Mouse (Mus musculus) olfactory bulb, adult 2 months (tissue): ENCODE measurements around the gene Glyctk. TPM values are rescaled to one million over a fixed set of nuclear protein-coding genes. Genes with fewer than 3 reads are reported as not detected.

Experiments
- H3K27ac ChIP-seq: fragments of 200-500 bp; 2 replicates; pipeline ENCODE4 v1.5.1; 2012; ENCODE audit warnings: low read depth, low read length; ENCODE audit not compliant: insufficient read depth
- H3K4me1 ChIP-seq: fragments of 200-500 bp; 2 replicates; pipeline ENCODE4 v1.6.1; 2012; ENCODE audit warnings: low read length; ENCODE audit not compliant: control insufficient read depth, insufficient read depth
- H3K4me3 ChIP-seq: fragments of 200-500 bp; 2 replicates; pipeline ENCODE4 v1.5.1; 2012; ENCODE audit warnings: mild to moderate bottlenecking, low read depth, low read length, moderate library complexity; ENCODE audit not compliant: insufficient read depth
- CTCF ChIP-seq: fragments of 200-500 bp; IDR thresholded peaks from 2 replicates; pipeline ENCODE4 v1.5.1; 2012; ENCODE audit warnings: low read depth, mild to moderate bottlenecking, low read length, moderate library complexity; ENCODE audit not compliant: insufficient read depth
- POLR2A ChIP-seq: fragments of 200-500 bp; IDR thresholded peaks from 2 replicates; pipeline ENCODE4 v1.6.1; 2012; ENCODE audit warnings: mild to moderate bottlenecking, low read depth, low read length, moderate library complexity; ENCODE audit not compliant: insufficient read depth
- WGBS: fragments of 180-500 bp; shearing (Covaris S2); methylation state at CpG from one replicate; pipeline ENCODE4 v1.1.7; 2018; 5-methylcytosine and 5-hydroxymethylcytosine counted together
- polyA plus RNA-seq: library from polyadenylated mRNA; stranded (reverse); fragments of >200 nt; gene quantifications from 2 replicates; pipeline ENCODE4 v1.2.4, GENCODE M21; 2012; ENCODE audit warnings: low replicate concordance; ENCODE audit not compliant: missing spikeins, insufficient read depth, insufficient read length

The Glyctk gene
- polyA plus RNA-seq, 1 experiment = not detected

DNA sequence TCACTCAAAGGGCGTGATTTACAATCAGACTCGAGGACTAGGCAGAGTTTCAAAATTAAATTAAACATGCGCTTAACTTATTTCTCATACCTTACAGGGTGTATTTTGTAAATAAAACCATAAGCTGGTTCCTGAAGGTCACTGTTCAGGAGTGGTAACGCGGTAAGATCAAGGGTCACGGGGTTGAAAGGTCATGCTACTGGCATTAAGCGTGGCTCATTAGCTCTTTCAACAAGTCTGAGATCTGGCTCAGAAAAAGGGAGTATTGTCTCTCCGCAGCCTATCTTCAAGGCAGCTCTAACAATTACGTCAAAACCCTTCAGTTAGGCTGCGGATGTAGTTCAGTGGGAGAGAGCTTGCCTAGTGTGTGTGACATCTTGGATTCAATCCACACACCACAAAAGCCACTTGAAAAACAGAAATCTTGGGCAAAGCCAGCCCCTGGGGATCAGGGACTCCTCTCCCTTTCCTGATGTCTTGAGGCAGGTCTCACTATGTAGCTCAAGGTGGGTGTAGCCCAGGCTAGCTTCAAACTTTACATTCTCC is 20.2 kb downstream of the Glyctk start:
- Histone ChIP-seq H3K27ac (no peak overlapping the region), H3K4me3 (no peak overlapping the region), H3K4me1 (peaks cover 6% of the 10 kb centered on the region; the same call in 1 of the 2 replicates)
- TF ChIP-seq POLR2A (no peak), CTCF (no peak)
- 61% methylated on average over 10 of the region's 10 CpGs for WGBS

DNA sequence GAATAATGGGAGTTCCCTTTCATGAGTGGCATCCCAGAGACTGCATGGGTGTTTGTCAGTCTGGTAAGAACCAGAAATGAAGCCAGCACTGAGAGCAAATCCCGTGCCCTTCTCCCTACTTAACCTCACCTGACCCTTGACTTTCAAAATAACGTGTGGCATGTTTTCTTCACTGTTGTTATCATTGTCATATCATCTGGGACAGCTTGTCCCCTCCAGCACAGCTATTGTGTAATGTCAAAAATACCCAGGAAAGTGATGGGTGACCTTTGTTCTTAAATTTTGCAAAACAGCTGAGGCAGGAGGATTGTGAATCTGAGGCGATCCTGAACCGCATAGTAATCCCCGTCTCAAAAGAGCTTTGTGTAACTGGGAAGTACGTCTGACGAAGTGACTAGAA is 27.7 kb downstream of the Glyctk start:
- H3K27ac ChIP-seq = no peak overlapping the region
- no peak overlapping the region for H3K4me3 ChIP-seq
- peaks cover 12% of the 10 kb centered on the region for H3K4me1 ChIP-seq
- WGBS = 92% methylated on average over 7 of the region's 7 CpGs
- no peak for TF ChIP-seq POLR2A
- TF ChIP-seq CTCF = no peak

DNA sequence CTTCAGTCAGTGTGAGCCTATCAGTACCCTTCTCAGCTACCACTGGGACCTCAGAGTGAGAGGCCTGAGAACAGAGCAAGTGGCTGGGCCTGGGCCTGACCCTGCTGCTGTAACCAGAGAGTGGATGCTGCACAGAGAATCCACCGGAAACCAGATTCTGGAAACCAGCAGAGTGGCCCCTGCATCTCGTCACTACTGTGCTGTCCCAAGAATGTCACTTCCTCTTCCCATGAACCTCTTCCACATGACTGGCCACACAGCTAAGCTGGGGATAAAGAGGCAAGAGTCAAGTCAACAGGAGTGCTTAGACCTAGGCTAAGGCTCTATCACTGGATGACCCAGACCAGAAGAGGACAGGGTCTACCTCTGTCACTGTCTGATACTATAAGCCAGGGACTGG is 28.9 kb downstream of the Glyctk start:
- Histone ChIP-seq H3K4me1 (peaks cover 12% of the 10 kb centered on the region), H3K27ac (no peak overlapping the region), H3K4me3 (no peak overlapping the region)
- TF ChIP-seq POLR2A = no peak
- TF ChIP-seq CTCF = no peak
- WGBS = 92% methylated on average over 2 of the region's 2 CpGs

DNA sequence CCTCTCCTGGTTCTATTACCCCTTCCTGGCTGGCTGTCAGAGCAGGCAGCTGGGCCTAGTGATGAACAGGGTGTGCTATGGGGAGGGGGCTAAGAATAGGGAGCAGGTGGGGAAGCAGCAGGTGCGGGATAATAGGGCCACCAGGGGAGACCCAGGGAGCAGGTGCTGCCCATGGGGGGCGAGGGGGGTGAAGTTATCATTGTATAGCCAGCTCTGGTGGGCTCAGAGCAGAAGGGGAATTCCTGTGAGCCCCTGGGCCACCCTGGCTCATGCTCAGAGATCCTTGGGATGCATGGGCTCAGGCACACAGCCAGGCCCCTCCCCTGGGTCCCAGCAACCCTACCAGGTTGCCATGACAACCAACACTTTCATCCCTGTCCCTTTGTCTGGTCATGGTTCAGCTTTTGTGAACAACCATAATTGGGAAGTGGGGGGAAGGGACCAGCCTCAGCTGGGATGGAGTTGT is 31.1 kb downstream of the Glyctk start:
- no peak for TF ChIP-seq POLR2A
- no peak for TF ChIP-seq CTCF
- H3K27ac ChIP-seq = no peak overlapping the region
- peaks cover 12% of the 10 kb centered on the region for H3K4me1 ChIP-seq
- 45% methylated on average over 2 of the region's 2 CpGs for WGBS
- no peak overlapping the region for H3K4me3 ChIP-seq

DNA sequence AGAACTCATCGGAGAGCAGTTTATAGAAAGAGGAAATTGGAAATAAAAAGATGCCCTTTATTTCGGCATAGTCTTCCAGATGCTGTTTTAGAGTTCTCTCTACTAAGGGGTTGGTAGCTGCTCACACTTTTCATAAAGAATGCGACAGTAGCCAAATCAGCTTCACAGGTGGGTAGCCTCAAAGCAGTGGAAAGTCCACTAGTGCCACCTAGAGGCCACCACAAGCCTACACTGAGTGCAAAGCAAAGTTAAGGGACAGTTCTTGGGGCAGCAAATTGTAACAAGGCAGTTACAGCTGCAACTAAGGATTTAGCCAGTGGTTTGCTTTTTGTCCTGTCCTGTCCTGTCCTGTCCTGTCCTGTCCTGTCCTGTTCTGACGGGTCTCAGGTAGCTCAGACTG is 34.3 kb downstream of the Glyctk start:
- H3K4me1 ChIP-seq = peaks cover 12% of the 10 kb centered on the region
- no peak overlapping the region for H3K27ac ChIP-seq
- 57% methylated on average over 4 of the region's 4 CpGs for WGBS
- H3K4me3 ChIP-seq = no peak overlapping the region
- TF ChIP-seq POLR2A (no peak), CTCF (no peak)

DNA sequence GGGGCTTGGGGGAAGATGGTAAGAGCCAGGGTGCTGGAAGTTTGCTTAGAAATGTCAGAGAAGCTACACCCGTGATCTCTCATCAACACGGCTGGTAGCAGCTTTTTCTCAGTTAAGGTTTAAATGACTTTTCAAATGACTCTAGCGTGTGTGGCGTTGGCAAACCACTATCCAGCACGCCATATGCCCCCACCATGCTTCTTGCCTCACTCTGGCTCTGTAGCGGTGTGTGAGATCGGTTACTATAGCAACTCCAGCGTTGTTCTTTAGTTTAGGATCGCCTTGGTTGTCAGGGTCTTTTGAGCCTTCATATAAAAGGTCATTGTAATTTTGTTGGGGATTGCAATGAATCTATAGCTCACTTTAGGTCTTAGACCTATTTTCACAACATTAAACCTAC is 38.9 kb downstream of the Glyctk start:
- Histone ChIP-seq H3K4me1 (peaks cover 3% of the 10 kb centered on the region), H3K27ac (no peak overlapping the region), H3K4me3 (no peak overlapping the region)
- 43% methylated on average over 9 of the region's 9 CpGs for WGBS
- no peak for TF ChIP-seq CTCF
- TF ChIP-seq POLR2A = no peak

DNA sequence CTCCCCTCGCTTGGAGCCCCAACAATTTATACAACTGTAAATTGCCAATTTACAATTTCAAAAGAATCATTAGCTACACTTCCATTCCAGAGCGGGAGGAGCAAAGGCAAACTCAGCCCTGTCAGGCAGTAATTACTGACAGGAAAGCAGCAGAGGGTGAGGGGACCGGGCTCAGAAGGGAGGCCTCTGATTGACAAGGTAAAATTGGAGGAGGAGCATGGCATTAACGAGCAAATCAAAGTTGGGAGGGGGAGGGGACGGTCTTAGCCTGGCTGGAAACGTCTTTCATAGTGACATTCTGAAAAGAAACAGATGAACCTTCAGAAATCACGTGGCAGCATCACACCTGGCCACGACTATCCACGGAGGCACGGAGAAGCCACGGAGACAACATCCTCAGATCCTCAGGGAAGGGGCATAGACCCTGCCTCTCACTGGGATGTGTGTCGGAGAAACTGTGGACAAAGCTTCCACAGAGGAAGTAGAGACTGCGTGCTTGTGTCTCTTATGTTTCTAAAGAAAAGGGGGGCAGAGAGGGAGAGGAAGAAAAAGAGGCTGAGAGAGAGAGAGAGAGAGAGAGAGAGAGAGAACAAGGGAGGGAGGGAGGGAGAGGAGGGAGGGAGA is 42.0 kb downstream of the Glyctk start:
- WGBS = 21% methylated on average over 13 of the region's 13 CpGs
- H3K4me3 ChIP-seq = no peak overlapping the region
- TF ChIP-seq POLR2A (no peak), CTCF (no peak)
- H3K4me1 ChIP-seq = peaks cover 3% of the 10 kb centered on the region
- no peak overlapping the region for H3K27ac ChIP-seq

DNA sequence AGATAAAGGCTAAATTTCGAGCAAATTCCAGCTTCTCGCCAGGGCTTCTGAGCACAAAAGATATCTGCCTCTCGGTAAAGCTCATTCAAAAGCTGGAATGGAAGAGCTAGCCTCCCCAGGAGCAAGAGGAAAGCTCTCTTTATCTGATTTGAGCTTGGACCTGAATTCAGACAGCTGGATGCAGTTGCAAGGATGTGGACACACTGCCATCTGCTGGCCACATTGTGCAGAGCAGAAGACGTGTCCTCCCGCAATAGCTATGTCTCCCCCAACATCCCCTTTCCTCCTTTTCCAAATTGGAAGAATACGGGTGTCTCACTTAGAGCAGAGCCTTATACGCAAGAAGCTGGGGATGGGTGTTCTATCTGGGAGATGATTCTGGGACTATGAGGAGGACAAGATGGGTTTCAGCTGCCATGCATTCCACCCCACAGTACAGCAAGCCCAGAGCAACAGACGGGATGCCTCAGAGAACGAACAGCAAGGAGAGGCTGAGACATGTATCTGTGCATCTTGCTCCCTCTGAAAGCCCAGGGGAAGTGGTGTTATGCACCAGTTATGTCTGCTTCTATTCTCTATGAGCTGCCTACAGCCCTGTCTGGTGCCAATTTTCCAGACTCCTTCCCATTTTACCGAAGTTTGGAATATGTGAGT is 45.0 kb downstream of the Glyctk start:
- 23% methylated on average over 10 of the region's 10 CpGs for WGBS
- peaks cover 3% of the 10 kb centered on the region for H3K4me1 ChIP-seq
- no peak overlapping the region for H3K27ac ChIP-seq
- H3K4me3 ChIP-seq = no peak overlapping the region
- TF ChIP-seq POLR2A (no peak), CTCF (peak; percentile 67)

DNA sequence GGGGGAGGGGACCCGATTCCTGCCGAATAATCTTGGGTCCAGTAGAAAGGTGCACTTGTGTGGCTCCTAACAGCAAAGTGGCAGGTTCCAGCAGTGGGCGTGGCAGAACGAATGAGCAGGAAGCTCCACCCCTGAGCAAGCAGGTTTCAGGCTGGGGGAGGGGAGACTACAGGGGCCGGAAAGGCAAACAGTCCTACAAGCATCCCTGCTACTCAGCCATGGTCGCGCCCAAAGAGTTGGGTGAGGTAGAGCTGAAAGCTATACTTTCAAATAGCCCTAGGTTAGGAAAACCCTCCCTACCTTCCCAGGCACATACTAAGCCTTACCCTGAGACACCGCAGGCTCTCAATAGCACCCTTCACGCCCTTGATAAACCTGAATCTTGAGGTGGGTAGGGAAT is 51.7 kb downstream of the Glyctk start:
- TF ChIP-seq CTCF (no peak), POLR2A (no peak)
- H3K4me3 ChIP-seq = no peak overlapping the region
- no peaks in the 10 kb centered on the region for H3K4me1 ChIP-seq
- 86% methylated on average over 9 of the region's 9 CpGs for WGBS
- H3K27ac ChIP-seq = no peak overlapping the region
